15 mouse cellular contexts compared by ENCODE assay signal in the genomic region with DNA sequence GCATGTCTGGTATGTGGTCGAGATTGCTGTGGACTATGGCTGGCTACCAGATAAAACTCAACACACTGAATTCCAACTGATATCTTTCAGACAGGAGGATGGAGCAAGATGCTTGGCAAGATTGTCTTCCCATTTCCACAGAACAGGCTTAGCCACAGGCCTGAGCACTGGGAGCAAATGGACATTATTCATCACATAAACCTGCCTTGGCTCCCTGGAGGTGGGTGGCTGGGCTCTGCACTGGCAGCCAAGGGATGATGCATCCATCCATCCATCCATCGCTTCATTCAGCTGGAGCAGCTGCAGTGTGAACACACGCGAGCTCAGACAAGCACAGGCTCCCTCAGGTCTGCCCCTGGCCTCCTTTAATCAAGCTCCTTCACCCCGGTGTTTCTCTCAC.
"Had no signal": no experiment of that assay in that cellular context is flagged by ENCODE, and none has a peak within 500 bp of the region (broad histone marks: within the 10 kb centered on the region; RNA-seq: fewer than 3 reads in every experiment).

No protein-coding gene starts in this region.

- H3K9me3 ChIP-seq: kidney, embryonic 15.5 days; liver, embryonic 13.5 days had no signal

- H3K36me3 ChIP-seq: kidney, embryonic 15.5 days; liver, embryonic 13.5 days had no signal

- DNase-seq: kidney, adult 8-10 months; kidney, postnatal 10 days; kidney, postnatal 36 days; layer of hippocampus, postnatal 36 days; liver, embryonic 13.5 days; lung, adult 2 months; lung, postnatal 14 days; lung, postnatal 4 days; midbrain, embryonic 14.5 days; retina, postnatal 1 day; right cerebral cortex, postnatal 25 days; thymus, postnatal 25 days had no signal

- H3K9ac ChIP-seq: kidney, embryonic 15.5 days; liver, embryonic 13.5 days had no signal

- H3K4me1 ChIP-seq: liver, embryonic 13.5 days had no signal

- H3K4me2 ChIP-seq: kidney, embryonic 15.5 days; liver, embryonic 13.5 days; midbrain, embryonic 11.5 days had no signal

- H3K27me3 ChIP-seq: kidney, embryonic 15.5 days had no signal

- H3K4me3 ChIP-seq: kidney, embryonic 15.5 days; left cerebral cortex, adult 2 months; liver, embryonic 13.5 days had no signal

- H3K27ac ChIP-seq: kidney, embryonic 15.5 days; left cerebral cortex, adult 2 months; liver, embryonic 13.5 days had no signal
